Mouse (Mus musculus) olfactory bulb, adult 2 months (tissue): Measurements from ENCODE around the gene Gnb1.

Experiments
- CTCF ChIP-seq: fragments of 200-500 bp; IDR thresholded peaks from 2 replicates; pipeline ENCODE4 v1.5.1; 2012; ENCODE audit warnings: low read depth, mild to moderate bottlenecking, low read length, moderate library complexity; ENCODE audit not compliant: insufficient read depth
- POLR2A ChIP-seq: fragments of 200-500 bp; IDR thresholded peaks from 2 replicates; pipeline ENCODE4 v1.6.1; 2012; ENCODE audit warnings: mild to moderate bottlenecking, low read depth, low read length, moderate library complexity; ENCODE audit not compliant: insufficient read depth

DNA sequence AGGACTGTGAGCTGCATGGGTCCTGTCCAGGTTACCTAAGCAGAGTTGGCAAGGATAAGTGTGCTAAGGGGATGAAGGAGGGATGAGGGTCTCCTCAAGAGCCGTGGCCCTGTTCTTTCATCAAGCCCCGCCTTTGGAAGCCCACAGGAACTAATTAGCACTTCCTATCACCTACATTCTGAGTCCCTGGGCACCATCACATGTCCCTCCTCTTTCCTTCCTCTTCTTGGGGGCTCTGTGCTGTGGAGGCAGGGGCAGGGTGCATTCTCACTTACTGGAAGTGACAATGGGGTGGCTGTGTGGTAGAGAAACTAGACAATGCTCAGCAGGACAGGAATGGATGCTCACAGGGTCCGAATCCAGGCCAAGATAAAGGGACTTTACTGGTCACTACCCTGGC lies 3.4 kb upstream of the Gnb1 start:
- no peak for TF ChIP-seq CTCF
- no peak for TF ChIP-seq POLR2A
